Mouse (Mus musculus) CH12.LX (cell line): ENCODE measurements at regions not wholly inside any gene's neighbourhood (a gene's known extent, or its start where the extent isn't known, plus 50 kb on each side); places are given as distances from the start of the nearest gene placed in this dataset.

Experiments
- DNase-seq: peaks from one replicate; pipeline ENCODE4 v3.0.0-alpha.2; 2013; ENCODE audit errors: extremely low read depth
- H3K27ac ChIP-seq: 2 replicates; pipeline ENCODE4 v1.5.1; 2012; ENCODE audit warnings: low read depth, mild to moderate bottlenecking, control low read depth, moderate library complexity; ENCODE audit not compliant: insufficient read depth
- H3K27me3 ChIP-seq: replicated peaks from 2 replicates; pipeline ENCODE3; 2012; ENCODE audit warnings: inconsistent platforms
- H3K36me3 ChIP-seq, 2 experiments: replicated peaks in 1 of 2; 2 replicates each; pipeline versions ENCODE3 to v1.6.1; 2012; ENCODE audit warnings: inconsistent platforms in 1 of 2, low read length in 1 of 2, mild to moderate bottlenecking in 1 of 2, mixed read lengths in 1 of 2, moderate library complexity in 1 of 2; ENCODE audit not compliant: control insufficient read depth in 1 of 2, insufficient read depth in 1 of 2
- H3K4me1 ChIP-seq, 2 experiments: 2 replicates each; pipeline ENCODE4 v1.6.1; 2012; ENCODE audit warnings: inconsistent platforms in 1 of 2, moderate library complexity in 1 of 2; ENCODE audit not compliant: insufficient read depth in 2 of 2, control insufficient read depth in 1 of 2
- H3K4me2 ChIP-seq: 2 replicates; pipeline ENCODE4 v1.6.1; 2012; ENCODE audit warnings: low read depth, mild to moderate bottlenecking, control low read depth; ENCODE audit not compliant: poor library complexity, insufficient read depth, severe bottlenecking
- H3K4me3 ChIP-seq, 3 experiments: fragments of 150-350 bp in 1 of 3; sonication (generic) in 1 of 3; replicated peaks in 1 of 3; 2 replicates each; pipeline versions ENCODE3 to v1.5.1; 2011 to 2012; ENCODE audit warnings: low read depth in 2 of 3, low read length in 2 of 3, mild to moderate bottlenecking in 2 of 3, moderate library complexity in 2 of 3, control low read depth in 1 of 3, improper control_type of control experiment in 1 of 3, inconsistent platforms in 1 of 3, mixed read lengths in 1 of 3; ENCODE audit not compliant: poor library complexity in 1 of 3
- H3K79me2 ChIP-seq: replicated peaks from 2 replicates; pipeline ENCODE4 v1.6.1; 2012; ENCODE audit warnings: mild to moderate bottlenecking, moderate library complexity; ENCODE audit not compliant: control insufficient read depth, poor library complexity, insufficient read depth, severe bottlenecking; ENCODE audit errors: extremely low read depth
- H3K9ac ChIP-seq: 2 replicates; pipeline ENCODE4 v1.6.1; 2012; ENCODE audit warnings: low read depth, mild to moderate bottlenecking, control low read depth, moderate library complexity; ENCODE audit not compliant: insufficient read depth
- H3K9me3 ChIP-seq: replicated peaks from 2 replicates; pipeline ENCODE3; 2012; ENCODE audit warnings: low read length, inconsistent platforms, mixed read lengths
- CHD2 ChIP-seq: IDR thresholded peaks from 2 replicates; pipeline ENCODE4 v1.6.1; 2011; ENCODE audit warnings: low read length, improper control_type of control experiment
- E2F4 ChIP-seq: IDR thresholded peaks from 2 replicates; pipeline ENCODE4 v1.6.1; 2011; ENCODE audit warnings: low read depth, low read length, improper control_type of control experiment; ENCODE audit not compliant: insufficient replicate concordance
- ELF1 ChIP-seq: IDR thresholded peaks from 2 replicates; pipeline ENCODE4 v1.6.1; 2014; ENCODE audit warnings: low read depth, mild to moderate bottlenecking, inconsistent platforms, low read length, improper control_type of control experiment
- ETS1 ChIP-seq: conservative IDR thresholded peaks from 2 replicates; pipeline ENCODE4 v1.6.1; 2012; ENCODE audit warnings: low read depth, mild to moderate bottlenecking, inconsistent platforms, low read length, improper control_type of control experiment, moderate library complexity
- GABPA ChIP-seq: IDR thresholded peaks from 2 replicates; pipeline ENCODE4 v1.6.1; 2012; ENCODE audit warnings: low read depth, low read length, improper control_type of control experiment, inconsistent platforms; ENCODE audit not compliant: insufficient replicate concordance
- IRF4 ChIP-seq: IDR thresholded peaks from 2 replicates; pipeline ENCODE4 v1.6.1; 2014; ENCODE audit warnings: low read depth, mild to moderate bottlenecking, inconsistent platforms, low read length, improper control_type of control experiment
- MAFK ChIP-seq: IDR thresholded peaks from 2 replicates; pipeline ENCODE4 v1.6.1; 2011; ENCODE audit warnings: low read length, improper control_type of control experiment; ENCODE audit not compliant: insufficient replicate concordance
- MYC ChIP-seq: IDR thresholded peaks from 2 replicates; pipeline ENCODE4 v1.6.1; 2011; ENCODE audit warnings: low read depth, mild to moderate bottlenecking, improper control_type of control experiment, low read length
- POLR2AphosphoS2 ChIP-seq: IDR thresholded peaks from 2 replicates; pipeline ENCODE4 v1.6.1; 2011; ENCODE audit warnings: low read depth, low read length, improper control_type of control experiment
- TBP ChIP-seq: conservative IDR thresholded peaks from 2 replicates; pipeline ENCODE4 v1.6.1; 2011; ENCODE audit warnings: low read depth, low read length, improper control_type of control experiment
- UBTF ChIP-seq: IDR thresholded peaks from 2 replicates; pipeline ENCODE4 v1.6.1; 2012; ENCODE audit warnings: low read depth, mild to moderate bottlenecking, inconsistent platforms, low read length, improper control_type of control experiment, moderate library complexity
- ZC3H11A ChIP-seq: IDR thresholded peaks from 2 replicates; pipeline ENCODE4 v1.6.1; 2012; ENCODE audit warnings: low read depth, mild to moderate bottlenecking, inconsistent platforms, low read length, improper control_type of control experiment
- ZMIZ1 ChIP-seq: IDR thresholded peaks from 2 replicates; pipeline ENCODE4 v1.6.1; 2012; ENCODE audit warnings: low read depth, mild to moderate bottlenecking, inconsistent platforms, low read length, improper control_type of control experiment
- dilution Hi-C: fragments of 300-500 bp; cut with MboI; formaldehyde crosslinking; loops from 2 replicates; pipeline ENCODE4 v1.14.3; 2020; ENCODE audit warnings: low sequenced_read_pairs; ENCODE audit not compliant: extremely low pct_unique_long_range_greater_than_20kb, extremely low pct_ligation_motif_present
- in situ Hi-C: fragments of 300-500 bp; cut with MboI; formaldehyde crosslinking; loops from 3 replicates; pipeline ENCODE4 v1.14.3; 2019; ENCODE audit warnings: low sequenced_read_pairs, low pct_ligation_motif_present, low pct_unique_long_range_greater_than_20kb, mixed read lengths

DNA sequence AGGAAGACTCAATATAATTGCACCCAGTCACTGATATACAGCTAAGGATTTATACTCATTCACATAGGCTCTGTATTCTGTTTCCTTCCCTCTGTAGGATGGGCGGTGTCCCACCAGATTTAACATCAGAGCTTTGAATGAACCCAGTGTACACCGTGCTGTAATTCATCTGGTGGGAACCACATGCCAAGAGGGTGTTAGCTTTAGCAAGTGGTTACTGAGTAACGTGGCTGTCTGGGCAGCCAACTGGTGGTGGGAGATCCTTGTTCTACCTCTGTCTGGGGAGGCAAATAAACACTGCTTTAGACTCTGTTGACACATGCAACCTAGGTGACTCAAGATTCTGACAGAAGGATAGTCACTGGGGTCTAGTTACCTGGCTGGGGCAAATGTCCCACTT is 229.6 kb upstream of the Gm12728 start:
- no peaks in the 10 kb centered on the region for H3K9me3 ChIP-seq
- TF ChIP-seq TBP: no peak
- no peak for TF ChIP-seq E2F4
- TF ChIP-seq ETS1: no peak
- no peak for TF ChIP-seq UBTF
- TF ChIP-seq POLR2AphosphoS2: no peak
- TF ChIP-seq CHD2: no peak
- no peak for TF ChIP-seq ZC3H11A
- in situ Hi-C loops (no loop called here), dilution Hi-C loops (no loop called here)
- peaks cover 42% of the 10 kb centered on the region for H3K27me3 ChIP-seq
- no peak overlapping the region for H3K27ac ChIP-seq
- H3K4me3 ChIP-seq: no peak overlapping the region
- H3K79me2 ChIP-seq: no peaks in the 10 kb centered on the region
- H3K4me2 ChIP-seq: no peak overlapping the region
- no peaks in the 10 kb centered on the region for H3K36me3 ChIP-seq
- no peaks in the 10 kb centered on the region for H3K4me1 ChIP-seq
- DNase-seq: no peak
- no peak overlapping the region for H3K9ac ChIP-seq

DNA sequence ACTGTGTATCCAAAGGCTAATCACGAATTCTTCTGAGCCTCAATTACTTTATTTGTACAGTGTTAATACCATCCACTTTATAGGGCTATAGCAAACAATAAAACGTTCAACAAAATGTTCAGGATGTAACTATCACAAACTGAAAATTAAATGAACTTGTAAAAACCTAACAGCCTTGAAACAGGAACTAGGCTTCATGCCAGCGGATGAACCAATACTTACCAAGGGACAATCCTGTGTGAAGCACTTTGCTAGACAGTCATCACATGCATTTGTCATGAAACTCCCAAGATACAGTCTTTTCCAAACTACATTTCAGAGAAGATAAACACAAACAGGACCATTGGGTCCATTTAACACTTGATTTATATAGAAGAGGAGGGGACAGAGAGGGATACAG is 228.9 kb upstream of the Gm12728 start:
- Histone ChIP-seq H3K9ac (no peak overlapping the region), H3K9me3 (no peaks in the 10 kb centered on the region), H3K4me2 (no peak overlapping the region), H3K79me2 (no peaks in the 10 kb centered on the region), H3K4me1 (peaks cover 0 to 6% of the 10 kb centered on the region in 2 experiments; a peak in 1 of 4 replicates), H3K27me3 (peaks cover 44% of the 10 kb centered on the region), H3K4me3 (no peak overlapping the region), H3K27ac (no peak overlapping the region), H3K36me3 (no peaks in the 10 kb centered on the region)
- TF ChIP-seq IRF4 (no peak), CHD2 (no peak), GABPA (no peak), MAFK (no peak), TBP (no peak), ZMIZ1 (no peak)
- dilution Hi-C loops: no loop called here
- no peak for DNase-seq
- in situ Hi-C loops: no loop called here

DNA sequence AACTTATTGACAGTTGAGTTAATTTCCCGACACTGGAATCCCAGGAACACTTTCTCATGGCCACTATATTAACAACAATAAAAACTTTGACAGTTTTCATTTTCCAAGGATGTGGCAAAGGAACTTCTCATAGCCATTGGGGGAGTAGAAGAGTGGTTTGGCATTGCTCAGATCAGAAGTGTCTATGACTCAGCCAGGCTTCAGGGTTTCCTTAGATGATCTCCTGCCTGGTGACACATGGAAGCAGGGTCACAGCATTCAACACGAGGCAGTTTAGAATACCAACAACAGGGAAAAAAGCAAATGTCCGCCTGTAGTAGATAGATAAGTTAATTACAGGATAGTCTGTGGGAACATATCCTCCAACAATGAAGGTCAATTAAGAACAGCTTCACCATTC is 228.1 kb upstream of the Gm12728 start:
- H3K36me3 ChIP-seq: no peaks in the 10 kb centered on the region
- H3K4me1 ChIP-seq: peaks cover 0 to 7% of the 10 kb centered on the region in 2 experiments; a peak in 1 of 4 replicates
- in situ Hi-C loops: no loop called here

More for the DNA sequence above, 228.1 kb upstream of the Gm12728 start:
- H3K27ac ChIP-seq: no peak overlapping the region
- no peak overlapping the region for H3K4me2 ChIP-seq
- peaks cover 49% of the 10 kb centered on the region for H3K27me3 ChIP-seq
- TF ChIP-seq MYC (no peak), GABPA (no peak), ELF1 (no peak), CHD2 (no peak)
- TF ChIP-seq, all 38 proteins: peak for 0
- Histone ChIP-seq H3K9me3 (no peaks in the 10 kb centered on the region), H3K4me3 (no peak overlapping the region), H3K79me2 (no peaks in the 10 kb centered on the region), H3K9ac (no peak overlapping the region)
- dilution Hi-C loops: no loop called here
- no peak for DNase-seq
